Mouse (Mus musculus) frontal cortex, postnatal 10 days (tissue): ENCODE measurements at regions not wholly inside any gene's neighbourhood (a gene's known extent, or its start where the extent isn't known, plus 50 kb on each side); places are given as distances from the start of the nearest gene placed in this dataset.

Experiments used
- DNase-seq, 2 experiments: peaks; one replicate each; pipeline ENCODE4 v3.0.0; 2022; ENCODE audit warnings: low spot score in 2 of 2, mixed read lengths in 1 of 2

- DNase-seq = no peak
Measured at GRCm38 (mm10) chr15:11774717-11775116, 132.4 kb downstream of the Npr3 start.

GRCm38 (mm10) chr15:11770596-11770995 lies 136.5 kb downstream of the Npr3 start:
- no peak for DNase-seq

- DNase-seq = no peak
Measured at GRCm38 (mm10) chr15:11757963-11758362, 149.1 kb downstream of the Npr3 start.

GRCm38 (mm10) chr15:11756786-11757185 lies 150.3 kb downstream of the Npr3 start:
- no peak for DNase-seq

- peak in 1 of 2 experiments; percentile 38 for DNase-seq
Measured at GRCm38 (mm10) chr15:11753216-11753615, 153.9 kb downstream of the Npr3 start.

GRCm38 (mm10) chr15:11750893-11751292 lies 156.2 kb downstream of the Npr3 start:
- no peak for DNase-seq

GRCm38 (mm10) chr15:11749509-11749908 lies 157.6 kb downstream of the Npr3 start:
- DNase-seq = no peak

- DNase-seq = no peak
Measured at GRCm38 (mm10) chr15:11748306-11748705, 158.8 kb downstream of the Npr3 start.

- DNase-seq = no peak
Measured at GRCm38 (mm10) chr15:11746754-11747153, 160.3 kb downstream of the Npr3 start.

- DNase-seq = no peak
Measured at GRCm38 (mm10) chr15:11745629-11746372, 161.3 kb downstream of the Npr3 start.

- DNase-seq = no peak
Measured at GRCm38 (mm10) chr15:11744903-11745302, 162.2 kb downstream of the Npr3 start.

GRCm38 (mm10) chr15:11744296-11744695 lies 162.8 kb downstream of the Npr3 start:
- DNase-seq = no peak

- no peak for DNase-seq
Measured at GRCm38 (mm10) chr15:11742820-11743219, 164.3 kb downstream of the Npr3 start.

- no peak for DNase-seq
Measured at GRCm38 (mm10) chr15:11742346-11742729, 164.7 kb downstream of the Npr3 start.

- DNase-seq = no peak
Measured at GRCm38 (mm10) chr15:11741598-11742345, 165.3 kb downstream of the Npr3 start.

- DNase-seq = no peak
Measured at GRCm38 (mm10) chr15:11737436-11738000, 169.6 kb downstream of the Npr3 start.

- DNase-seq = no peak
Measured at GRCm38 (mm10) chr15:11734639-11735265, 172.3 kb downstream of the Npr3 start.

- no peak for DNase-seq
Measured at GRCm38 (mm10) chr15:11729381-11729780, 177.7 kb downstream of the Npr3 start.

GRCm38 (mm10) chr15:11725620-11726530 lies 181.2 kb downstream of the Npr3 start:
- DNase-seq = no peak

- no peak for DNase-seq
Measured at GRCm38 (mm10) chr15:11720645-11721044, 186.4 kb downstream of the Npr3 start.

GRCm38 (mm10) chr15:11716168-11716842 lies 190.8 kb downstream of the Npr3 start:
- no peak for DNase-seq
